Mouse (Mus musculus) intestine, postnatal 0 days (tissue): ENCODE measurements around the gene Hoxc8. TPM values are rescaled to one million over a fixed set of nuclear protein-coding genes. Genes with fewer than 3 reads are reported as not detected.

ENCODE experiments used
- ATAC-seq: fragments of 200-750 bp; cut with Nextera tagmentation; 2 replicates; pipeline ENCODE4 v1.8.0; 2017; ENCODE audit warnings: mild to moderate bottlenecking, moderate TSS enrichment, moderate library complexity
- H3K27ac ChIP-seq: fragments of 300-500 bp; sonication (generic); 2 replicates; pipeline ENCODE4 v1.5.1; 2014; ENCODE audit warnings: mild to moderate bottlenecking, low read depth, low read length, moderate library complexity
- H3K27me3 ChIP-seq: fragments of 300-500 bp; sonication (generic); replicated peaks from 2 replicates; pipeline ENCODE4 v1.6.1; 2014; ENCODE audit warnings: low read length, mixed read lengths; ENCODE audit not compliant: control insufficient read depth, insufficient read depth
- H3K36me3 ChIP-seq: fragments of 300-500 bp; sonication (generic); 2 replicates; pipeline ENCODE4 v1.6.1; 2014; ENCODE audit warnings: mild to moderate bottlenecking, moderate library complexity; ENCODE audit not compliant: control insufficient read depth, insufficient read depth
- H3K4me1 ChIP-seq: fragments of 300-500 bp; sonication (generic); replicated peaks from 2 replicates; pipeline ENCODE4 v1.6.1; 2014; ENCODE audit warnings: antibody characterized with exemption, low read length, mixed read lengths; ENCODE audit not compliant: control insufficient read depth, insufficient read depth
- H3K4me2 ChIP-seq: fragments of 300-500 bp; sonication (generic); replicated peaks from 2 replicates; pipeline ENCODE4 v1.6.1; 2014; ENCODE audit warnings: low read depth, mild to moderate bottlenecking, moderate library complexity
- H3K4me3 ChIP-seq: fragments of 300-500 bp; sonication (generic); 2 replicates; pipeline ENCODE4 v1.5.1; 2014; ENCODE audit warnings: low read depth, low read length
- H3K9ac ChIP-seq: fragments of 300-500 bp; sonication (generic); 2 replicates; pipeline ENCODE4 v1.6.1; 2014; ENCODE audit warnings: mild to moderate bottlenecking, low read depth, low read length
- H3K9me3 ChIP-seq: fragments of 300-500 bp; sonication (generic); 2 replicates; pipeline ENCODE4 v1.6.1; 2016; ENCODE audit warnings: mixed run types; ENCODE audit not compliant: control insufficient read depth
- CTCF ChIP-seq: sonication (generic); IDR thresholded peaks from 2 replicates; pipeline ENCODE4 v1.5.1; 2016; ENCODE audit warnings: low read depth, mild to moderate bottlenecking, control low read depth, antibody characterized with exemption, moderate library complexity
- WGBS: fragments of 180-500 bp; shearing (Covaris S2); extraction: QIAGEN DNeasy Blood & Tissue Kit; methylation state at CpG from one replicate; pipeline ENCODE4 v1.1.7; 2014; 5-methylcytosine and 5-hydroxymethylcytosine counted together
- polyA plus RNA-seq: library from polyadenylated mRNA; unstranded; fragments of >200 nt; fragmentation: Nextera tagmentation; extraction: Ambion mirVana; gene quantifications from 2 replicates; pipeline ENCODE4 v1.2.1, GENCODE M21; 2015

Hoxc8 gene
- 3.5 and 4.6 TPM in 2 replicates for polyA plus RNA-seq

GRCm38 (mm10) chr15:102990461-102991397 lies at the start of gene Hoxc8:
Gene Hoxc8, plus strand, starts transcription at chr15:102990607.
- Histone ChIP-seq H3K9ac (no peak within 1 kb of the TSS), H3K4me1 (no peaks in the 10 kb centered on the region), H3K36me3 (no peaks in the 10 kb centered on the region), H3K27ac (no peak within 1 kb of the TSS), H3K4me2 (peak within 1 kb of the TSS; percentile 44), H3K9me3 (no peaks in the 10 kb centered on the region), H3K27me3 (peaks cover 96% of the 10 kb centered on the region), H3K4me3 (peak within 1 kb of the TSS; percentile 35)
- WGBS: 2% methylated on average over 69 of the region's 69 CpGs
- TF ChIP-seq CTCF: no peak
- no peak for ATAC-seq

GRCm38 (mm10) chr15:102942739-102943467 lies 47.5 kb upstream of the Hoxc8 start:
- H3K27ac ChIP-seq: no peak overlapping the region
- no peaks in the 10 kb centered on the region for H3K36me3 ChIP-seq
- H3K9ac ChIP-seq: no peak overlapping the region
- 0 out of 2 replicates have a peak overlapping the region, but pooled peaks have one; percentile 11 for H3K4me3 ChIP-seq
- no peak for ATAC-seq
- H3K4me2 ChIP-seq: peak overlapping the region; percentile 37
- TF ChIP-seq CTCF: peak; percentile 52; the same call in 1 of the 2 replicates
- H3K27me3 ChIP-seq: peaks cover 99% of the 10 kb centered on the region
- H3K4me1 ChIP-seq: no peaks in the 10 kb centered on the region
- under 1% methylated on average over 50 of the region's 53 CpGs for WGBS
- H3K9me3 ChIP-seq: no peaks in the 10 kb centered on the region

- no peaks in the 10 kb centered on the region for H3K9me3 ChIP-seq
- peaks cover 99% of the 10 kb centered on the region for H3K27me3 ChIP-seq
- TF ChIP-seq CTCF: no peak; the same call in 1 of the 2 replicates
- WGBS: 5% methylated on average over 5 of the region's 5 CpGs
- no peaks in the 10 kb centered on the region for H3K4me1 ChIP-seq
- H3K36me3 ChIP-seq: no peaks in the 10 kb centered on the region
- no peak overlapping the region for H3K9ac ChIP-seq
- ATAC-seq: no peak
- 0 out of 2 replicates have a peak overlapping the region, but pooled peaks have one; percentile 37 for H3K4me2 ChIP-seq
- no peak overlapping the region for H3K4me3 ChIP-seq
- no peak overlapping the region for H3K27ac ChIP-seq
Measured at GRCm38 (mm10) chr15:102943468-102943813, 47.0 kb upstream of the Hoxc8 start.

- no peak for TF ChIP-seq CTCF
- WGBS: 13% methylated on average over 22 of the region's 22 CpGs
Measured at GRCm38 (mm10) chr15:102945185-102946077, 45.0 kb upstream of the Hoxc8 start.

GRCm38 (mm10) chr15:102947276-102947675 lies 43.1 kb upstream of the Hoxc8 start:
- TF ChIP-seq CTCF: no peak
- H3K9ac ChIP-seq: no peak overlapping the region
- no peak overlapping the region for H3K4me3 ChIP-seq
- H3K4me2 ChIP-seq: no peak overlapping the region
- H3K27me3 ChIP-seq: peaks cover 98% of the 10 kb centered on the region
- H3K9me3 ChIP-seq: no peaks in the 10 kb centered on the region
- ATAC-seq: no peak
- no peaks in the 10 kb centered on the region for H3K36me3 ChIP-seq
- H3K27ac ChIP-seq: no peak overlapping the region
- no peaks in the 10 kb centered on the region for H3K4me1 ChIP-seq
- 4% methylated on average over 9 of the region's 9 CpGs for WGBS

More at GRCm38 (mm10) chr15:102945185-102946077, 45.0 kb upstream of the Hoxc8 start:
- no peak overlapping the region for H3K9ac ChIP-seq
- no peaks in the 10 kb centered on the region for H3K4me1 ChIP-seq
- H3K27me3 ChIP-seq: peaks cover 99% of the 10 kb centered on the region
- H3K9me3 ChIP-seq: no peaks in the 10 kb centered on the region
- no peaks in the 10 kb centered on the region for H3K36me3 ChIP-seq
- no peak overlapping the region for H3K27ac ChIP-seq
- ATAC-seq: no peak
- no peak overlapping the region for H3K4me3 ChIP-seq
- H3K4me2 ChIP-seq: no peak overlapping the region
